Mouse (Mus musculus): Measurements from ENCODE around the gene Cdk2ap2. TPM values are rescaled to one million over a fixed set of nuclear protein-coding genes. Genes with fewer than 3 reads are reported as not detected.
A peak's percentile ranks its signal among the peaks of the same experiment; 100 is the strongest.
"Not testable (repeated sequence)": the region's sequence is repeated elsewhere in the genome, so short reads cannot be mapped to it uniquely, and the experiment has no call there.

Cdk2ap2 gene
- total RNA-seq, 2 experiments from 2014 or later = 109 to 132 TPM

DNA sequence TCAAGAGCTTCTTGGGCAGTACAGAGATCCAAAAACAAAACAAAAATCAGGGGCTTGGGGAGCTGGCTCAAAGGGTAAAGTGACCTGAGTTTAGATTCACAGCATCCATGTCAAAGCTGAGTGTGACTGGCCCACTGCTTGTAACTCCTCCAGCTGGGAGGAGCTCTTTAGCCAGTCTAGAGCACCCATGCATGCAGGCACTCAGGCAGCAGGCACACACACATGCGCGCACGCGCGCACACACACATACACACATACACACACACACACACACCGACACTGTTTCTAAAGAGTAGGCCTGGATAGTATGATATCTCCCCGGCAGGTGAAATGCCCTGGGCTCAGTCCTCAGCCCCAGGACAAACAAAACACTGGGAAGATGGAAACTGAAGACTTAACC, 20.0 kb downstream of the Cdk2ap2 start:
- DNase-seq = no peak

DNA sequence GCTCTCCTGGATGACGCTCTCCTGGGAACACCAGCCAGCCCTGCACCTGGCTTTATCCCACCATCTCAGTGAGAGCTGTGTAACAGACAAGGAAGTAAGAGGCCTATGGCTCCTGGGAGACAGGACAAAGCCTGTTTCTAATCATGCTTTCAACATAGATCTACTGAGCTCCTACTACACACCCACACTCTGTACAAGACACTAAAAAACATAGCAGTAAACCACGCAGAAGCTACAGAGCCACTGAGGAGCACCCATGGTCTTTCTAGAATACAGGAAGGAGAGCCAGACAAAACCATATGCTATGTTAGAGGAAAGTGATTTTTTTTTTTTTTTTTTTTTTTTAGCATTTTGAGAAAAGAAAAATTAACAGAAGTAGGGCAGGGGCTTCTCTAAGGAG, 21.4 kb downstream of the Cdk2ap2 start:
- no peak for DNase-seq

DNA sequence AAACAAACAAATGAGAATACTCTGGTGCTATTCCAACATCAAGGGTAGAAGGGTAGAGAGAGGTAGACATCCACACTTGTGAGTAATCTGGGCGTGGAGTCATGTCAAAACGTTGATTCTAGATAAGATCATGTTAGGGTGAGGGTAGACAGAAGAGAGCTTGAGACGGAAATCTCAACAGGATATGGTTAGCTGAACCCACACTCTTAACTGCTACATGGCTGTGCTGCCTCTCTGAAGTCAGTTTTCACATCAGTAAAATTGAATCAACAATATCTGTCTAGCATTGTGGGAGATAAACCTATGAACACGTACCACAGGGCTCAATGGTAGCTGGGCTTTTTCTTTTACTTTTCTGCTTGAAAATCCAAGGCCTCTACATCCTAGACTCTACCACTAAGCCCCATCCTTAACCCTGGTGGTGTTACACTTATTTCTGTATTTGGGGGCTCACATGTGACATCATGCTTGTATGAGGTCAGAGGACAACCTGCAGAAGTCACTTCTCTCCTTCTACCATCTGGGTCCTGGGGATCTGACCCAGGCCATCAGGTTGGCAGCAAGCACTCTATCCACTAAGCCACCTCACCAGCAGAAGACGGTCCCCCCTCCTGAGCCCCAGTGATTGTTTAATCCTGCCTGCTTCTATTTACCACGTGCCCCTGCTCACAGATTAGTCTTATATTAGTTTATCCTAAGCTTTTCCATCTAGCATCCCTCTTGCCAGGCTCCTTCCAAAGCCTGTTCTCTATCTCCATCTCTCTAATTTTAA, 22.9 kb downstream of the Cdk2ap2 start:
- no peak for DNase-seq

DNA sequence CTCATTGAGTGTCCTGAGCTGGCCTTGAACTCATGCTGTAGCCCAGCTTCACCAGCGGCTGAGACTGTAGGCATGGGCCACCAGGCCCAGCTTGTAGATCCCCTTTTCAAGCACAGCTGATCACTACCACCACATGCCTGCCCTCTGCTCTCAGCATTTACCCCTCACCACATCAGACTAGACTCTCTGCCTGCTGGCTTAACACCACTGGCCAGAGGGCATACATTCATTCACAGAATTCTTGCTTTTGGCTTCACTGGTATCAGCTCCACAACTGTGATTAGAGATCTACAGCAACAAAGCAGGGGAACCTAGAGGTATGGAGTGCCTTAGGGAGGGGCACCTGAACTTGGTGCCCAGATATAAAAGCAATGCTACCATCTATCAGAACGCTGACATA, 23.5 kb downstream of the Cdk2ap2 start:
- DNase-seq = no peak

DNA sequence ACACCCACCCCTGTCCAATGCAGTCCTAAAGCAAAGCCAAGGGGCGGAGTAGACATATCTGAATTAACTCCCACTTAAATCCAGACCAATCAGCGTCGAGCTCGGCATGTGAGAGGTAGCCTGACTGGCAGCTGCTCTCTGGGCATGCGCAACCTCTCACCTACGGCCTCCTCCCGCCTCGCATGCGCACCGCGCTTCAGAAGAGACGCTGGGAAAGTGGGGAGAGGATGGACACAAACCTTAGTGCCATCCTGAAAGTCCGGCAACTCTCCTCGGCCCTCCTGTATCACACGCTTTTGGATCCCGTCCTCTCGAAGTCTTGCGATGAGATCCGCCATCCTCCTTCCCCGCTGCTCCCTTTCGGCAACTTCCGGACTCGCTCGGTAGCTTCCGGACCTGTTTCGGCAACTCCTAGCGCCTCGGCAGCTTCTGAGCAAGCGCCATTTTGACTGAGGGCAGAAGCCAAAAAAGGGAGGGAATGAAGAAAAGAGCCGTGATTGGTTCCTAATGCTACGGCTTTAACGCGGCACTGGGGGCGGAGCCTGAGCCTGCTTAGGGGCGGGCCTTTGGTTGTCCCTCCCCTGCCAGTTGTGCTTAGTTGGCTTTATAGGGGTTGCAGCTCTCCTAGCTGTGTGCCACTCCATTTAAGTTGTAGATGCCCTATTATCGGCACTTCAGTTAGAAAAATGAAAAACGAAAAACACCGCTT, 24.3 kb downstream of the Cdk2ap2 start:
- peak; percentile 97 to 98 for DNase-seq

DNA sequence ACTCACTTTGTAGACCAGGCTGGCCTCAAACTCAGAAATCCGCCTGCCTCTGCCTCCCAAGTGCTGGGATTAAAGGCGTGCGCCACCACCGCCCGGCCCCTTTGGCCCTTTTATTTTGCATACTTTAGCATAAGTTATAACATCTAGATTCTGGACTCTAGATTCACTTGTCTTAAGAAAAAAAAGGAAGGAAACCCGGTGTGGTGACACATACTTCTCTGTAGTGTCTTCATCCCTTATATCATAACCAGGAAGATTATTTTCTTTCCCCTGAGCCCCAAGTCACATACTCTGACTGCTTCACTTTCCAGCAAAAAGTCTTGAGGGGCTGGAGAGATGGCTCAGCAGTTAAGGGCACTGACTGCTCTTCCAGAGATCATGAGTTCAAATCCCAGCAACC, 24.9 kb downstream of the Cdk2ap2 start:
- DNase-seq = not testable (repeated sequence)

DNA sequence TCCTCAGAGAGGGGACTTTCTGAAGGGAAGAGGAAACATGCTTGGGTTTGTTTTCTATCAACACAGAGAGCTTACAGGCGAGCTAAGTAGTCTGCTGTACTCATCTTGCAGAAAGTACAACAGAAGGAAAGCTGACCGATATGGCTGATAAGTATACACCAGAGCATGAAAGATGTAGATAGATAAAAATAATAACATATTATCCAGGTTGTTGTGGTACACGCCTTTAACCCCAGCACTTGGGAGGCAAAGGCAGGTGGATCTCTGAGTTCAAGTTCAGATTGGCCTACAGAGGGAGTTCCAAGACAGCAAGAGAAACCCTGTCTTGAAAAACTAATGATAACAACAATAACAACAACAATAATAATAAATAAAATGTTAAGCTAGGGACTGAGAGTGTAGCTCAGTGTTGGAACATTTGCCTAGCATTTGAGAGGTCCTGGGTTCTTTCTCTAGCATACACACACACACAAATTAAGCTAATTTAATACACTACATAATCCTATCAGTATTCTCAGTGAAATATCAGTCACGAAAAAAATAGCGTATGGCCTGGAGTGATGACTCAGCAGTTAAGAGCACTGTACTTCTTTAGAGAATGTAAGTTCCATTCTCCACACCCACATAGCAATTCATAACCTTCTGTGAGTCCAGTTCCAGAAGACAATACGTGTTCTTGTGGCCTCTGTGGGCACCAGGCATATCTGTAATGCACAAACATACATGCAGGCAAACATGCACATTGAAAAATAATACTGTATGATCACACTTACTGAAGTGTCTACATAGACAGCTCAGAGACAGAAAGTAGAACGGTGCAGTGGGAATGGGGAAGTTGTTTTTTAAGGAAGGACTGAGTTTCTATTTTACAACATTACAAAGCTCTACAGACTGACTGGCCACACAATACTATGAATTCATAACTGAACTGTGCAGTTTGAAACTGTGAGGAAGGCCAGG, 25.7 kb downstream of the Cdk2ap2 start:
- DNase-seq = no peak

DNA sequence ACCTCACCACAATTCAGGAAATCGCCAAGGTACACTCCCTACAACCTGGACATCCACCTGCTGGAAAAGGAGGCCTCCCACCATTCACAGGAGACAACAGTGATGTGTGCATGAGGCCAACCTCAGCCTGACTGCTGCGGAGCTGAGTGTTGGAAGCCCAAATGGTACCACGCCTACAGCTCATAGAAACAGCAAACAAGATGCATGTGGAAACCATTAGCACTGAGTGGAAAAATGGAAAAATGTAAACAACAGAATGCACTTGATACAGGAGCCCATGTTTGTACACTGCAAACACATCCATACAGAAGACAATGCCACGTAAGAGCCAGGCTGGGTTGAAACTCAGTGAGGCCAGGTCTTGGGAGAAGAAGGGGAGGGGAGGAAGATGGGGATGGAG, 27.4 kb downstream of the Cdk2ap2 start:
- no peak for DNase-seq

DNA sequence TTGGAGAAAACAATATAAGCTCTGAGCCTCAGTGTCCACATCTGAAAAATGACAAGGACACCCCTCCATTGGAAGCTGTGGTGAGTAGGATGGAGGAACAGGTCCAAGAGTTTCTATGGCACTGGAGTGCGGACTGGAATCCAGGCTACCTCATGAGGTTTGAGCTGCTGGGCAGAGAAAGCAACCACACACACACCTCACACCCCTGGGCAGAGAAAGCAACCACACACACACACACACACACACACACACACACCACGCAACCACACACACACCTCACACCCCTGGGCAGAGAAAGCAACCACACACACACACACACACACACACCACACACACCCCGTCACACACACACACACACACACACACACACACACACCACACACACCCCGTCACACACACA, 28.3 kb downstream of the Cdk2ap2 start:
- not testable (repeated sequence) for DNase-seq

DNA sequence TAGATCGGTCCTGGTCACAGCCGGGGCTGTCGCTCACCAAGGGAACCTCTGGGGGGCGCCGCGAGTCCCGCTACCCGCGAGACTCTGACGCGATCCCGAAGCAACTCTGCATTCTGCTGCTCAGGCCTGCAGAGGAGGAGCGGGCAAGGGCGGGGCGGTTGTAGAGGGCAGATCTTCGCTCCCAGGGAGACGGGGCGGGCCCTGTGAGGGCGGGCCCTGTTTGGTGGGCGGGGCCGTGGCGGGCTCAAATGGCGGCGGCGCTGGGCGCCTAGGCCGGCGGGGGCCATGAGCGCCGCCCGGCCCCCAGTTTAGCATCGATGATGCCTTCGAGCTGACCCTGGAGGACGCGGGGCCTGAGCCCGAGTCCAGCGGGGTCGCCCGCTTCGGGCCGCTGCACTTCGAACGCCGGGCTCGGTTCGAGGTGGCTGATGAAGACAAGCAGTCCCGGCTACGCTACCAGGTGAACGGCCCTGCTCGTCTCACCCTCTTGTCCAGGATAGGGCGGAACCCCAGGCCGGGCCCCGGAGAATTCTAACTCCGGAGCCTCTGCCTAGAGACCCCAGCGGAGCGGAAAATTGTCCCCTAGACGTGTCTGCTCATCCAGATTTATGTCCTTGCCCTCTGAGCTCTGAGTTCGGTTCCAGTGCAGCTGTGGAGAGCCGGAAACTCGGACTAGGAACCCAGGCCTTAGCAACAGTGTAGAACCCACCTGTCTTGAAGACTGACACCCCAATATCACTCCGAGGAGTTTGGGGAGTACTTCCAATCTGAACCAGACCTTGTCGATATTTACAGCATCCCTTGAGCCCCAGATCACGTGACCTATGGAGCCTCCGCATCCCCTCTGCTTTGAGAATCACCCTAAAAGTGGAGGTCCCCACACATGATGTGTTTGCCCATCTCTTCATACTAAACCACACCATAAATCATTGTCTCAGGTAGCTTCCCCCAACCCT, 29.0 kb downstream of the Cdk2ap2 start, which contains the start of gene Aip:
TSS of gene Aip (minus strand) at position 118 of the 956 bp plus-strand sequence.
- peak; percentile 99 to 100 for DNase-seq

DNA sequence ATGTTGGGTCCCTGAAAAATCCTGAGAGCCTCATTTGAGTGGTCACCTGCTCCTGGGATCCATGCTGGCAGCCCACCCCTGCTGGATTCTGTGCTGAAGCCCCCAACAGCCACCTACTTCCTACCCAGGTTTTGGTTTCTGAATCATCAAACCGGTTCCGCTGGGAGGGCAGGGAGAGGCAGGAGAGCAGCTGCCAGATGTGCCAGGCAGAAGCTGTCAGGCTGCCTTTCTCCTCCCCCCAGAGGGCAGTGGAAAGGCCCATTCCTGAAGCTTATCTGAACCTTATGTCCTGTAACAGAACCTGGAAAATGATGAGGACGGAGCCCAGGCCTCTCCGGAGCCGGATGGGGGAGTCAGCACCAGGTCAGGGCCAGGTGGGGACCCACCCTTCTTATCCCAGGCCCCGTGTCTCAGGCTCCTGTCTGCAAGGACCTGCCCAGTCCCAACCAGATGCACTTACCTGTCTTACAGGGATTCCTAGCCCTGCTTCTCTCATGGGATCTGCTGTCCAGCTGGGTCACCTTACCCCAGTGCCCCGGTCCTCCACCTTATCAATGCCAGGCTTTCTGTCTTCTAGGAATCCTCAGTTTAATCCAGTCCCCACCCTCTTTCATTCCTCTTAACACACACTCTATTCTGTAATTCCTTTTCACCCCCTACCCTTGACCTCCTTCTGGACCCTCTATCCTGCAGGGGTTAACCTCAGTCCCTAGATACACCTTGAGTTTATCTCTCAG, 29.9 kb downstream of the Cdk2ap2 start:
- no peak for DNase-seq

DNA sequence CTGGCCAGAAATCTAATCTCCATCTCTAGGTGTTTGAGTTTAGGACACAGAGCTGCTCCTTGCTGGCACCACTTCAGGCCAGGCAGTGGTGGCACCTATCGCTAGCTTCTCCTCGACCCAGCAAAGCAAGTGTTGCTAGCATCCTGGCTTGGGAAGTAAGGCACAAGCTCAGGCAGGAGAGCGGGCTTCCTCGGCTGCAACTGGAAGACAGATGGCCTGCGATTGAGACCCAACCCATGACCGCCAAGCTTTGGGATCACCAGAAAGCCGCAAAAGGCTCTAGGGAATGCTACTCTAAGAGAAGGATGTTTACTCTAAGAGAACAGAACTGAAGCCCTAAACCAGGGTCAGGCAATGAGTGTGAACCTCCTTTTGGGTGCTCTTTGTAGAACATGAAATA, 32.5 kb downstream of the Cdk2ap2 start:
- no peak for DNase-seq

DNA sequence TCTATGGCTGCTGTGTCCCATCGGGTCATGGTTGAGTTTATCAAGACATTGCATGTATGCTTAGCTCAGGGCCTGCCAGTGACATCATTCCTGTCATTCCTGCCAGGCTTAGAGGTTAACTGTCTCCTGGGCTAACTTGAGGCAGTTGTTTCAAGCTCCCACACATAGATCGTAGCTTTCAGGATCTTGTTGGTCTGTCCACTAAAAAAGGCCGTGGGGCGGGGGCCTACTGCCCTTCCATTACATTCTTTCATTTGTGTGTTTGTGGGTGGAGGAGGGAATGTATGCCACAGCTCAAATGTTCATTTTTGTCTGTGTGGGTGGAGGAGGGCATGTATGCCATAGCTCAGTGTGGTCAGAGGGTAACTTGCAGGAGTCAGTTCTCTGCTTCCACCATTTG, 33.1 kb downstream of the Cdk2ap2 start:
- DNase-seq = no peak

DNA sequence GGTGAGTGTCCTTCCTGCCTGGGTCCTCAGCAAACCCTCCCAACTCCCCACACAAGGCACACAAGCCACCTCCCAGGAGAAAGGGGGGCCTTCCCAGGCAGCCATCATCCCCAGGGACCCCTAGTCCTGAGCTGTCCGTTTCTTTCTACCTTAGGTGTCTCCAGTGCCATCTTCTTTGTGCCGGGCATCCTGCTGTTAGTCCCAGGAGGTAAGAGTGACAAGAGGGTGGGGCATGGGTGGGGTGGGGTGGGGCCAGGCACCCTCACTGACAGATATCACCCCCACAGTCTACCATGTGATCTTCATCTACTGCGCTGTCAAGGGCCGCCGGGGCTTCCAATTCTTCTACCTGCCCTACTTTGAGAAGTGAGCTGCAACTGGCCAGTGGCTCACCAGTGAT, 34.1 kb downstream of the Cdk2ap2 start:
- no peak for DNase-seq

DNA sequence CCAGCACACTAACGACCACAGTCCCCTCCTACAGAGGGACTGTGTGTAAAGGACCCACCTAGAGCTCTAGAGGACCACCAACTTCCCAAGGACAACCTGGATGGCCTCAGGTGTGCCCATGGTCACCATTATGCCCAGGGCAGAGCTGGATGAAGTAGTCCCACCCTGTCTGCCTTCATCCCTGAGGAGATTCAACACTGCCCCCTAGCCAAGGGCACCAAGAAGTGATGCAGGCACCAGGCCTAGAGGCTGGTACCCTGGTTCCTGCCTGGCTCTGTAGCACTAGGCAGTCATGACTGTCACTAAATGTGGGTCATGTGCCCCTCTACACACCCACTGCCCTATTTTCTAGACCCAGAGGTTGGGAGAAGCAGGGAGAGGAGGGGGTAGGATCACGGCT, 34.8 kb downstream of the Cdk2ap2 start:
- DNase-seq = no peak

DNA sequence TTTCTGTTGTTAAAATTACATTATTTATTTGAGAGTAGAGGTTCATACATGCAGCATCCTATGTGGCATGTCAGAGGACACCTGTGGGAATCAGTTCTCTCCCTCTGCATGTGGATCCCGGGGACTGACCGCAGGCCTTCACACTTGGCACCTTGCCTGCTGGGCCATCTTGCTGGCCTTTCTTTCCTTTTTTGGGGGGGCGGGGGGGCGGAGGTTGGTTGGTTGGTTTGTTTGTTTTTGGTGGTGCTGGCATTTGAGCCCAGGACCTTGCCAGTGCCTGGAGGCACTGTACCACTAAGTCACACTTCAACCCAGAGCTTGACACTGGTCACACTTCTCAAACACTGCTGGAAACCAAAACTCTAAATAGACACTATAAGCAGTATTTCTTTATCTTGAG, 37.4 kb downstream of the Cdk2ap2 start:
- no peak for DNase-seq

DNA sequence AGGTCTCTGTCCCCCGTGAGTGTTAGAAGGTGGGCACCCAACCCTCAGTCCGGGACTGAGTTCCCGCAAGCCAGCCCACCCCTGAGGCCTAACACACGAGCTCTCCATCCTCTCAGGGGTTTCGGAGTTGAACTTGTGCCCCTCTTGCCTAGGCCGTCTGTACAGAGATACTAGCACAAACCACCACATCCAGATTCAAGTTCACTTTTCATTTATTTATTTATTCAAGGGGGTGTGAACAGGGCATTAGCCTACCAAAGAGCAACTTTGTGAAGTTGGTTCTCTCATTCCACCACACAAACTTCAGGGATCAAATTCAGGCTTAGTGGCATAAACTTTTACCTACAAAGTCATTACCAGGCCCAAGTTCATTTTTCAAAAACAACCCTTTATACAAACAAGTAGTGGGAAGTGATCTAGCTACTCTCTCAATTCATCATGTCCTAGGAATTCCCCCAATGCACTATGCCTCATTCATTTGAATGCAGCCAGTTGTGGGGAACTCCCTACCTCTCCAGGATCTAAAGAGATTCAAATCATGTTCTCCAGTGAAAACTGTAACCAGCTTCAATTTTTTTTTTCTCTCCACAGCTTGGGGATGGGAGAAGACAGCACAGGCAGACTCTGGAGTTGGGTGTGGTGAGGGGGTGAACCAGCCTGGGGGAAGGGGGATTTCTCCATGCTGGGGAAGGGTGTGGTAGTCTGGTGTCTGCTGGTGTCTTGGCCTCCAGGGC, 38.4 kb downstream of the Cdk2ap2 start:
- DNase-seq = not testable (repeated sequence)

DNA sequence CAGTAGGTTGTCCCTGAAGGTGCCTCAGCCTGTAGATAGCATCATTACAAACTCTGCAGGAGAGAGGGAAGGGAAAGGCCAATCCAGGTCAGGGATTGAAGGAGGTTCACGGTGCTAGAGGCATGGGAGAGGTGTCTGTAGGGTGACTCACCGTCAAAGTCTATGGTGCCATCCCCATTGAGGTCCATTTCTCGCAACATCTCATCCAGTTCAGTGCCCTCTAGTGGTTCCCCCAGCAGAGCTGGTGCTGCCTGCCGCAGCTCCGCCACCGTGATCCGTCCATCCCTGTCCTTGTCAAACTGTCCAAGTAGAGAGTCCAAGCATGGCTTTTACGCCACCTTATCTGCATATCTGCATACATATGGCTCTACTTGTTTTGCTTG, 39.0 kb downstream of the Cdk2ap2 start:
- peak in 1 of 2 experiments; percentile 38 for DNase-seq

DNA sequence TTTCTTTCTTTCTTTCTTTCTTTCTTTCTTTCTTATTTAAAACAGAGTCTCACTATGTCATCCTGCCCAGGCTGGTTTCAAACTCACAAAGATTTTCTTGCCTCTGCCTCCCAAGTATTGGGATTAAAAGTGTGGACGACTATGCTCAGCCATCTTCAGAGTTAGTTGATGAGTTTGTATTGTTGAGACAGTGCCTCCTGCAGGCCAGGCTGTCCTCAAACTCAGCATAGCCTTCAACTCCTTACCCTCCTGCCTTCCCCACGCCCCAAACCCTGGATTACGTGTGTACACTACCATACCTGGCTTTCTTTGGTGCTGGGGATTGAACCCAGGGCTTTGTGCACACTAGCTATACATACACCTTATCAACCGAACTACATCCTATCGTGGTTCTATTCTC, 39.5 kb downstream of the Cdk2ap2 start:
- DNase-seq = no peak

DNA sequence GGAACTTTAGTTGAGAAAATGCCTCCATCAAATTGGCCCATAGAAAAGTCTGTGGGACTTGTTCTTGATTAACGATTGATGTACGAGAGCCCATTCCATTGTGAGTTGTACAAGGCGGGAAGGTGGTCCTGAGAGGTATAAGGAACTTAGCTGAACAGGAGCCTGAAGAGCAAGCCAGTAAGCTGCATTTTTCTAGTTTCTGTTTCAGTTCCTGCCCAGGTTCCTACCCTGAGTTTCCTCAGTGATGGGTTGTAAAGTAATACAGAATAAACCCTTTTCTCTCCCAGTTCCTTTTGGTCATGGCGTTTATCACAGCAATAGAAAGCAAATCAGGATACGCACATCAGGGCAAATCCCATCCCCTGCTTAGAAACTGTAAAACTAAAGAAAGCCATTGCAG, 40.9 kb downstream of the Cdk2ap2 start:
- DNase-seq = no peak
